Mouse (Mus musculus): ENCODE results near the gene Irf6.

GRCm38 (mm10) chr1:193132385-193132784 is 20.5 kb upstream of the Irf6 start:
- TF ChIP-seq CTCF (IDR thresholded peaks at IDR 0.05; ENCODE audit: extremely low read depth, insufficient read depth, insufficient read length, insufficient replicate concordance) (no peak), POLR2A (IDR thresholded peaks at IDR 0.05; ENCODE audit: low read depth, low read length) (no peak)

All from spleen, adult 2 months (tissue).